Mouse (Mus musculus): ENCODE data around the gene Slc22a3.

- TF ChIP-seq POLR2A (IDR thresholded peaks at IDR 0.05; ENCODE audit: control insufficient read depth, extremely low read depth, insufficient read depth, low read length, poor library complexity) (no peak), CTCF (IDR thresholded peaks at IDR 0.05; ENCODE audit: borderline replicate concordance, control insufficient read depth, extremely low read depth, insufficient read depth, low read length, poor library complexity) (no peak)
Observed at GRCm38 (mm10) chr17:12468745-12469144, 38.8 kb downstream of the Slc22a3 start.
